Mouse (Mus musculus): ENCODE results near the gene Naa80. TPM values are rescaled to one million over a fixed set of nuclear protein-coding genes. Genes with fewer than 3 reads are reported as not detected.

Gene Naa80
- polyA plus RNA-seq, 1 experiment, result 19.5 TPM

GRCm38 (mm10) chr9:107619546-107619879 is 40.8 kb downstream of the Naa80 start:
- 30% methylated on average over 13 of the region's 13 CpGs for WGBS
- peak in 1 of 2 experiments; percentile 49 for DNase-seq
- H3K4me3 ChIP-seq (replicated peaks; ENCODE audit: insufficient read depth, low read depth, low read length), result no peak overlapping the region
- peak overlapping the region; percentile 59 for H3K27ac ChIP-seq (ENCODE audit: insufficient read depth, low read length)
- peaks cover 34% of the 10 kb centered on the region for H3K4me1 ChIP-seq (ENCODE audit: control insufficient read depth, insufficient read depth, low read length)
- no peaks in the 10 kb centered on the region for H3K27me3 ChIP-seq (ENCODE audit: control insufficient read depth, insufficient read depth, low read length)
- no peak for TF ChIP-seq CTCF (IDR thresholded peaks at IDR 0.05; ENCODE audit: borderline replicate concordance, insufficient read depth, low read depth, low read length)
- TF ChIP-seq POLR2A (IDR thresholded peaks at IDR 0.05; ENCODE audit: borderline replicate concordance, insufficient read depth, low read length), result no peak

GRCm38 (mm10) chr9:107620954-107621353 is 42.3 kb downstream of the Naa80 start:
- TF ChIP-seq CTCF (IDR thresholded peaks at IDR 0.05; ENCODE audit: borderline replicate concordance, insufficient read depth, low read depth, low read length) (no peak), POLR2A (IDR thresholded peaks at IDR 0.05; ENCODE audit: borderline replicate concordance, insufficient read depth, low read length) (no peak)
- no peak overlapping the region for H3K4me3 ChIP-seq (replicated peaks; ENCODE audit: insufficient read depth, low read depth, low read length)
- peaks cover 44% of the 10 kb centered on the region for H3K4me1 ChIP-seq (ENCODE audit: control insufficient read depth, insufficient read depth, low read length)
- H3K27ac ChIP-seq (ENCODE audit: insufficient read depth, low read length), result no peak overlapping the region
- H3K27me3 ChIP-seq (ENCODE audit: control insufficient read depth, insufficient read depth, low read length), result no peaks in the 10 kb centered on the region
- DNase-seq, result no peak

DNA sequence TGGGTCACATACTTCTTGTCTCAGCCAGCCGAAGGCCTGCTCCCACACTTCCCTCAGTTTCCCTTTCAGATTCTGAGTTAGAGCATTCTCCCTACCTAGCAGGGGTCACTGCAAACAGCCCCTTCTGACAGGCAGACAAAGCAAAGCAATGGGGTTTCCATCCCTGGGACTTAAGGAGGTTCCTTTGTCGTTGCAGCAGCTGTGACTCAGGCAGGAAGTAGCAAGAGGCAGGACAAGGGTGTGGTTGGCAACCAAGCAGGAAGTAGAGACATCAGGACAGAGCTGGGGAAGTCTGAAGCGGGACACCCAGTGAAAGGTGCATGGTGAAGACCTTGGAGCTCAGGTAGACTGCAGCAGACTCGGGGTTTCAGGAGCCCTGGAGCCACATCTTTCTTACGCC is 45.9 kb downstream of the Naa80 start:
- Histone ChIP-seq H3K27me3 (ENCODE audit: control insufficient read depth, insufficient read depth, low read length) (no peaks in the 10 kb centered on the region), H3K4me3 (replicated peaks; ENCODE audit: insufficient read depth, low read depth, low read length) (no peak overlapping the region), H3K4me1 (ENCODE audit: control insufficient read depth, insufficient read depth, low read length) (peaks cover 61% of the 10 kb centered on the region), H3K27ac (ENCODE audit: insufficient read depth, low read length) (no peak overlapping the region)
- TF ChIP-seq POLR2A (IDR thresholded peaks at IDR 0.05; ENCODE audit: borderline replicate concordance, insufficient read depth, low read length) (no peak), CTCF (IDR thresholded peaks at IDR 0.05; ENCODE audit: borderline replicate concordance, insufficient read depth, low read depth, low read length) (no peak)
- no peak for DNase-seq
- WGBS, result 70% methylated on average over 5 of the region's 5 CpGs

DNA sequence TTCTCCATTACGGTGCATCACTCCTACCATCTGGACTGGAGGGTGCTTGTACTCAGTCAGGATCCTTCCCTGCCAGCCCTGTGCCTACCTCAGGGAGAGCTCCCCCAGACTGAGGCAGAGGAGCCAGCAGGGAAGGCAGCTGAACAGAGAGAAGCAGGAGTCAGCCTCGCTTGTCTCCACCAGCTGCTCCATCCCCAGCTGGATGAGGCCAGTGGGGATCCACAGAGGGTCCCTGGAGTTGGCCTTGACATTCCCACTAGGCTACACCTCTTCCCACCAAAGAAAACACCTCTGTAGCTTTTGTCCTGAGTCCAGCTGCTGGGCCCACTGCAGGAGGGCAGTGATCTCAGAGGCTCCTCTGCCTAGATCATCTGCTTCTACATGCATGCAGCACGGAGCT is 46.3 kb downstream of the Naa80 start:
- Histone ChIP-seq H3K27me3 (ENCODE audit: control insufficient read depth, insufficient read depth, low read length) (no peaks in the 10 kb centered on the region), H3K27ac (ENCODE audit: insufficient read depth, low read length) (peak overlapping the region; percentile 25; the same call in 1 of the 2 replicates), H3K4me3 (replicated peaks; ENCODE audit: insufficient read depth, low read depth, low read length) (no peak overlapping the region), H3K4me1 (ENCODE audit: control insufficient read depth, insufficient read depth, low read length) (peaks cover 57% of the 10 kb centered on the region)
- TF ChIP-seq POLR2A (IDR thresholded peaks at IDR 0.05; ENCODE audit: borderline replicate concordance, insufficient read depth, low read length), result no peak
- no peak for TF ChIP-seq CTCF (IDR thresholded peaks at IDR 0.05; ENCODE audit: borderline replicate concordance, insufficient read depth, low read depth, low read length)
- no peak for DNase-seq
- 67% methylated on average over 3 of the region's 3 CpGs for WGBS

DNA sequence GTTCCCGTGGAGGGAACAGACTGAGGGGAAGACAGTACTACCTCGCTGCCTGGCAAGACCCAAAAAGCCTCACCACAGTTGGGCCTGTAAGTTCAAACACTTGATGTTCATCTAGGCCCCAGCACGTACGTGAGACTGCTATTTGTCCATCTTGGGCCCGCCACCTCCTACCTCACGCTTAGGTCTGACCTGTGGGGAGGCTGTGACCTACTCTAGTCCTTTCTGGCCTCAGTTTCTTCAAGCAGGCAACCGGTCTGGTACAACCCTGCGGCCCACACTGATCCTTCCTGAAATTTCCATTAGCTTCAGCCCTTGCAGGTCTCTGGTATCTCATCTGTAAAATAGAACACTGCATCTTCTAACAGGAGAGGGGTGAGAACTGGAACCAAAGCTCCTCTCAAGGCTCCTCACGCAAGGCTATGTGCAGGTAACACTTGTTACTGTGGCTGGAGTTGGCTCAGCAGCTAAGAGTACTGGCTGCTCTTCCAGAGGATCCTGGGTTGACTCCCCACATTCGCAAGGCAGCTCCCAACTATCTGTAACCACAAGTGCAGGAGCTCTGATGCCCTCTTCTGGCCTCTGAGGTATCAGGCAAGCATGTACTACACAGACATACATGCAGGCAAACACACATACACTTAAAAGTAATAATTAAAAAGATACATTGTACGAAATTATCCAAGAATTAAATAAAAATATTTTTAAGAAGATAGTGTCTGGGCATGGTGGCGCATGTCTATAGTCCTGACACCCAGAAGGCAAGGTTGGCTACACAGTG is 46.9 kb downstream of the Naa80 start:
- H3K4me1 ChIP-seq (ENCODE audit: control insufficient read depth, insufficient read depth, low read length), result peaks cover 52% of the 10 kb centered on the region
- 0 out of 2 replicates have a peak overlapping the region, but pooled peaks have one; percentile 72 for H3K27ac ChIP-seq (ENCODE audit: insufficient read depth, low read length)
- H3K27me3 ChIP-seq (ENCODE audit: control insufficient read depth, insufficient read depth, low read length), result no peaks in the 10 kb centered on the region
- WGBS, result 90% methylated on average over 12 of the region's 12 CpGs
- no peak for DNase-seq
- no peak overlapping the region for H3K4me3 ChIP-seq (replicated peaks; ENCODE audit: insufficient read depth, low read depth, low read length)
- TF ChIP-seq CTCF (IDR thresholded peaks at IDR 0.05; ENCODE audit: borderline replicate concordance, insufficient read depth, low read depth, low read length) (peak; percentile 0; the same call in 1 of the 2 replicates), POLR2A (IDR thresholded peaks at IDR 0.05; ENCODE audit: borderline replicate concordance, insufficient read depth, low read length) (no peak)

- H3K4me1 ChIP-seq (ENCODE audit: control insufficient read depth, insufficient read depth, low read length), result peaks cover 46% of the 10 kb centered on the region
- TF ChIP-seq CTCF (IDR thresholded peaks at IDR 0.05; ENCODE audit: borderline replicate concordance, insufficient read depth, low read depth, low read length) (0 out of 2 replicates have a peak, but pooled peaks have one; percentile 1), POLR2A (IDR thresholded peaks at IDR 0.05; ENCODE audit: borderline replicate concordance, insufficient read depth, low read length) (no peak)
- DNase-seq, result no peak
- 26% methylated on average over 15 of the region's 15 CpGs for WGBS
- H3K4me3 ChIP-seq (replicated peaks; ENCODE audit: insufficient read depth, low read depth, low read length), result peak overlapping the region; percentile 31
- H3K27me3 ChIP-seq (ENCODE audit: control insufficient read depth, insufficient read depth, low read length), result no peaks in the 10 kb centered on the region
- peak overlapping the region; percentile 72 for H3K27ac ChIP-seq (ENCODE audit: insufficient read depth, low read length)
These were observed 47.6 kb downstream of the Naa80 start for GRCm38 (mm10) chr9:107626158-107626843.

DNA sequence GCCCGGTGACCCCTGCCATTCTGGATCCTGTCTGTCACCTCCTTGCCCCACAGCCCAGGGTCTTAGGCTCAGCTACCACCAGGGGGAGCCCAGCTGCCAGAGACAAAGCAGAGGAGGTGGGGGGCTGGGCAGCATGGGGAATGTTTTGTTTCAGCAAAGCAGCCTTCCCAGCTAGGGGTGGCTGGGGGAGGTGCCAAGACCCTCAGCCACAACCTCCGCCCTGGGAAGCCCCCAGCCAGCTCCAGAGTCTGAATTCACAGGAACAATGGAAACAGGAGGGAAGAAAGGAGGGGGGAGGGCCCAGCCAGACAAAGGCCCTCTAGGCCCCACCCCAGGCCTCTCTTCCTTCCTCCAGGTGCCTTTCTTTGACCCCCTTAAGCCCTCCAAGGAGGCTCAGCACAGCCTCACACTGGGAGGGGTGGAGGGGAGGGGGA is 48.2 kb downstream of the Naa80 start:
- Histone ChIP-seq H3K4me1 (ENCODE audit: control insufficient read depth, insufficient read depth, low read length) (peaks cover 43% of the 10 kb centered on the region), H3K27ac (ENCODE audit: insufficient read depth, low read length) (peak overlapping the region; percentile 72), H3K4me3 (replicated peaks; ENCODE audit: insufficient read depth, low read depth, low read length) (peak overlapping the region; percentile 31), H3K27me3 (ENCODE audit: control insufficient read depth, insufficient read depth, low read length) (no peaks in the 10 kb centered on the region)
- no peak for TF ChIP-seq POLR2A (IDR thresholded peaks at IDR 0.05; ENCODE audit: borderline replicate concordance, insufficient read depth, low read length)
- peak; percentile 74 for TF ChIP-seq CTCF (IDR thresholded peaks at IDR 0.05; ENCODE audit: borderline replicate concordance, insufficient read depth, low read depth, low read length)
- DNase-seq, result peak; percentile 70 to 75
- whole genome bisulfite sequencing, result 15% methylated on average over 2 of the region's 2 CpGs
